Mouse (Mus musculus) CH12.LX (cell line): ENCODE measurements around the gene Ajm1. TPM values are rescaled to one million over a fixed set of nuclear protein-coding genes. Genes with fewer than 3 reads are reported as not detected.

Experiments used
- DNase-seq: peaks from one replicate; pipeline ENCODE4 v3.0.0-alpha.2; 2013; ENCODE audit errors: extremely low read depth
- H3K27ac ChIP-seq: 2 replicates; pipeline ENCODE4 v1.5.1; 2012; ENCODE audit warnings: low read depth, mild to moderate bottlenecking, control low read depth, moderate library complexity; ENCODE audit not compliant: insufficient read depth
- H3K27me3 ChIP-seq: replicated peaks from 2 replicates; pipeline ENCODE3; 2012; ENCODE audit warnings: inconsistent platforms
- H3K36me3 ChIP-seq, 2 experiments: replicated peaks in 1 of 2; 2 replicates each; pipeline versions ENCODE3 to v1.6.1; 2012; ENCODE audit warnings: inconsistent platforms in 1 of 2, low read length in 1 of 2, mild to moderate bottlenecking in 1 of 2, mixed read lengths in 1 of 2, moderate library complexity in 1 of 2; ENCODE audit not compliant: control insufficient read depth in 1 of 2, insufficient read depth in 1 of 2
- H3K4me1 ChIP-seq, 2 experiments: 2 replicates each; pipeline ENCODE4 v1.6.1; 2012; ENCODE audit warnings: inconsistent platforms in 1 of 2, moderate library complexity in 1 of 2; ENCODE audit not compliant: insufficient read depth in 2 of 2, control insufficient read depth in 1 of 2
- H3K4me2 ChIP-seq: 2 replicates; pipeline ENCODE4 v1.6.1; 2012; ENCODE audit warnings: low read depth, mild to moderate bottlenecking, control low read depth; ENCODE audit not compliant: poor library complexity, insufficient read depth, severe bottlenecking
- H3K4me3 ChIP-seq, 3 experiments: fragments of 150-350 bp in 1 of 3; sonication (generic) in 1 of 3; replicated peaks in 1 of 3; 2 replicates each; pipeline versions ENCODE3 to v1.5.1; 2011 to 2012; ENCODE audit warnings: low read depth in 2 of 3, low read length in 2 of 3, mild to moderate bottlenecking in 2 of 3, moderate library complexity in 2 of 3, control low read depth in 1 of 3, improper control_type of control experiment in 1 of 3, inconsistent platforms in 1 of 3, mixed read lengths in 1 of 3; ENCODE audit not compliant: poor library complexity in 1 of 3
- H3K79me2 ChIP-seq: replicated peaks from 2 replicates; pipeline ENCODE4 v1.6.1; 2012; ENCODE audit warnings: mild to moderate bottlenecking, moderate library complexity; ENCODE audit not compliant: control insufficient read depth, poor library complexity, insufficient read depth, severe bottlenecking; ENCODE audit errors: extremely low read depth
- H3K9ac ChIP-seq: 2 replicates; pipeline ENCODE4 v1.6.1; 2012; ENCODE audit warnings: low read depth, mild to moderate bottlenecking, control low read depth, moderate library complexity; ENCODE audit not compliant: insufficient read depth
- H3K9me3 ChIP-seq: replicated peaks from 2 replicates; pipeline ENCODE3; 2012; ENCODE audit warnings: low read length, inconsistent platforms, mixed read lengths
- CHD1 ChIP-seq: IDR thresholded peaks from 2 replicates; pipeline ENCODE4 v1.6.1; 2012; ENCODE audit warnings: low read depth, low read length, improper control_type of control experiment, inconsistent platforms
- E2F4 ChIP-seq: IDR thresholded peaks from 2 replicates; pipeline ENCODE4 v1.6.1; 2011; ENCODE audit warnings: low read depth, low read length, improper control_type of control experiment; ENCODE audit not compliant: insufficient replicate concordance
- ELF1 ChIP-seq: IDR thresholded peaks from 2 replicates; pipeline ENCODE4 v1.6.1; 2014; ENCODE audit warnings: low read depth, mild to moderate bottlenecking, inconsistent platforms, low read length, improper control_type of control experiment
- HCFC1 ChIP-seq: IDR thresholded peaks from 2 replicates; pipeline ENCODE4 v1.6.1; 2012; ENCODE audit warnings: low read depth, mild to moderate bottlenecking, inconsistent platforms, low read length, improper control_type of control experiment
- IRF4 ChIP-seq: IDR thresholded peaks from 2 replicates; pipeline ENCODE4 v1.6.1; 2014; ENCODE audit warnings: low read depth, mild to moderate bottlenecking, inconsistent platforms, low read length, improper control_type of control experiment
- JUN ChIP-seq: IDR thresholded peaks from 2 replicates; pipeline ENCODE4 v1.6.1; 2011; ENCODE audit warnings: low read depth, mild to moderate bottlenecking, low read length, improper control_type of control experiment, moderate library complexity; ENCODE audit not compliant: insufficient read depth
- MAFK ChIP-seq: IDR thresholded peaks from 2 replicates; pipeline ENCODE4 v1.6.1; 2011; ENCODE audit warnings: low read length, improper control_type of control experiment; ENCODE audit not compliant: insufficient replicate concordance
- MAX ChIP-seq: IDR thresholded peaks from 2 replicates; pipeline ENCODE4 v1.6.1; 2011; ENCODE audit warnings: low read length, improper control_type of control experiment
- MEF2A ChIP-seq: IDR thresholded peaks from 2 replicates; pipeline ENCODE4 v1.6.1; 2014; ENCODE audit warnings: low read depth, mild to moderate bottlenecking, inconsistent platforms, low read length, improper control_type of control experiment, borderline replicate concordance
- MXI1 ChIP-seq: IDR thresholded peaks from 2 replicates; pipeline ENCODE4 v1.6.1; 2011; ENCODE audit warnings: mild to moderate bottlenecking, low read depth, low read length, improper control_type of control experiment
- NELFE ChIP-seq: IDR thresholded peaks from 2 replicates; pipeline ENCODE4 v1.6.1; 2011; ENCODE audit warnings: low read depth, low read length, improper control_type of control experiment
- PAX5 ChIP-seq: IDR thresholded peaks from 2 replicates; pipeline ENCODE4 v1.6.1; 2012; ENCODE audit warnings: low read length, inconsistent platforms, mixed read lengths
- POLR2A ChIP-seq: IDR thresholded peaks from 2 replicates; pipeline ENCODE4 v1.6.1; 2011; ENCODE audit warnings: low read depth, mild to moderate bottlenecking, improper control_type of control experiment, low read length
- RCOR1 ChIP-seq: conservative IDR thresholded peaks from 2 replicates; pipeline ENCODE4 v1.6.1; 2012; ENCODE audit warnings: low read depth, mild to moderate bottlenecking, inconsistent platforms, low read length, improper control_type of control experiment
- SMC3 ChIP-seq: IDR thresholded peaks from 2 replicates; pipeline ENCODE4 v1.6.1; 2011; ENCODE audit warnings: low read depth, low read length, improper control_type of control experiment
- UBTF ChIP-seq: IDR thresholded peaks from 2 replicates; pipeline ENCODE4 v1.6.1; 2012; ENCODE audit warnings: low read depth, mild to moderate bottlenecking, inconsistent platforms, low read length, improper control_type of control experiment, moderate library complexity
- USF1 ChIP-seq: IDR thresholded peaks from 2 replicates; pipeline ENCODE4 v1.6.1; 2014; ENCODE audit warnings: low read depth, mild to moderate bottlenecking, inconsistent platforms, low read length, improper control_type of control experiment
- ZKSCAN1 ChIP-seq: IDR thresholded peaks from 2 replicates; pipeline ENCODE4 v1.6.1; 2012; ENCODE audit warnings: low read depth, inconsistent platforms, low read length, improper control_type of control experiment, borderline replicate concordance
- ZMIZ1 ChIP-seq: IDR thresholded peaks from 2 replicates; pipeline ENCODE4 v1.6.1; 2012; ENCODE audit warnings: low read depth, mild to moderate bottlenecking, inconsistent platforms, low read length, improper control_type of control experiment
- dilution Hi-C: fragments of 300-500 bp; cut with MboI; formaldehyde crosslinking; loops from 2 replicates; pipeline ENCODE4 v1.14.3; 2020; ENCODE audit warnings: low sequenced_read_pairs; ENCODE audit not compliant: extremely low pct_unique_long_range_greater_than_20kb, extremely low pct_ligation_motif_present
- in situ Hi-C: fragments of 300-500 bp; cut with MboI; formaldehyde crosslinking; loops from 3 replicates; pipeline ENCODE4 v1.14.3; 2019; ENCODE audit warnings: low sequenced_read_pairs, low pct_ligation_motif_present, low pct_unique_long_range_greater_than_20kb, mixed read lengths
- polyA plus RNA-seq: library from polyadenylated mRNA; unstranded; fragments of >175 nt; gene quantifications from 2 replicates; pipeline ENCODE4 v1.2.1, GENCODE M21; 2012; ENCODE audit warnings: low read depth; ENCODE audit not compliant: insufficient read length
- total RNA-seq, 2 experiments: library from RNA; depleted of rRNA; stranded (reverse); fragments of 300-350 nt in 1 of 2; fragments of >200 nt in 1 of 2; gene quantifications; 2 replicates each; pipeline ENCODE4 v1.2.3; 2012 to 2014

Ajm1 gene
- total and polyA plus RNA-seq, 3 experiments, result 0.31 to 1.4 (median 1.4) TPM

DNA sequence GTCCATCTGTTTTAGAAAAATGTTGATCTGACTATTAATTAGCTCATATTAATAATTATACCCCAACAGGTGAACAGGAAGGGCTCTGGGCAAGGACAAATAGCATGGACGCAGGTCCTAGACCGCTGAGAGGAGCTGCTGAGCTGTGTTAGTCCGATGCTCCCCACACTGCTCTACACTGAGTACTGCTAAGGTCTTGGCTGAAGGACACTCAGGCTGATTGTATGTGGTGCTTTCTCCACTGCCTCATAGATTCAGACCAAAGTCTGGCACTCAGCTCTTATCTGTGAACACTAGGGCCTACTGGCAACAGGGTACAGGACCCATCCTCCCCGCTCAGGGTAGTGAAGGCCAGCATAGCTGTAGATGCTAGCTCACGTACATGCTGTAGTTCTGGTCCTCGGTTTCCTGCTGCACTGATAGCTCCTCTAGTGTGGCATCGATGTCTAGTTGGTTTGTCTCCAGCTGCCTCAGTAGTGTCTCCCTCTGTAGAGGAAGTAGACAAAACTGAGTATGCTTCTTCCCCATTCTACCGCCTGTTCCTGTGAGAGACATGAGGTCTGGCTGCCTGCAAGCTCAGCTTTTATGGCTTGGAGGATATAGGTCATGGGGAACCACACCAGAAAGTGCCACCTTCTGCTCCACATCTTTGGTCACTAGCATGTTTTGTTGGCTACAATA, 6.8 kb upstream of the Ajm1 start:
- Histone ChIP-seq H3K4me3 (no peak overlapping the region), H3K79me2 (no peaks in the 10 kb centered on the region), H3K9ac (no peak overlapping the region), H3K4me1 (no peaks in the 10 kb centered on the region), H3K36me3 (peaks cover 78 to 98% of the 10 kb centered on the region in 2 experiments), H3K9me3 (no peaks in the 10 kb centered on the region), H3K27me3 (no peaks in the 10 kb centered on the region), H3K27ac (no peak overlapping the region), H3K4me2 (no peak overlapping the region)
- TF ChIP-seq CHD1 (no peak), USF1 (no peak), MXI1 (no peak)
- in situ Hi-C loops, result no loop called here
- dilution Hi-C loops, result no loop called here
- DNase-seq, result no peak

DNA sequence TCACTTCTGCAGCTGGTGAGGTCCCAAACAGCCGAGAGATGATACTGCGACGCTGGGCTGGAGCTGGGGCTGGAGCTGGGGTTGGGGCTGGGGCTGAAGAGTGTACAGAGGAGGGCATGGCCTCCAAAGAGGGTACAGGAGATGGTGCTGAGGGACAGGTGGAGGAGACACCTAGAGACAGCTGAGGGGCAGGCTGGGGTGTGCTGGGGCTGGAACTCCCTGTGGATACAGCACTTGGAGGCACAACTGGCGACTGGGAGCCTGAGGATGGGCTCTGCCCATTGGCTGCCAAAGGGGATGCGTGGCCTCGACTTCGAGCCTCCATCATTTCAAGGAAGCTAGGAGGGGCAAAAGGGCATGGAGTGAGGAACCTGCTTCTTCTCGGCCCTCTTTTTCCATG, 5.7 kb upstream of the Ajm1 start:
- no peak overlapping the region for H3K9ac ChIP-seq

DNA sequence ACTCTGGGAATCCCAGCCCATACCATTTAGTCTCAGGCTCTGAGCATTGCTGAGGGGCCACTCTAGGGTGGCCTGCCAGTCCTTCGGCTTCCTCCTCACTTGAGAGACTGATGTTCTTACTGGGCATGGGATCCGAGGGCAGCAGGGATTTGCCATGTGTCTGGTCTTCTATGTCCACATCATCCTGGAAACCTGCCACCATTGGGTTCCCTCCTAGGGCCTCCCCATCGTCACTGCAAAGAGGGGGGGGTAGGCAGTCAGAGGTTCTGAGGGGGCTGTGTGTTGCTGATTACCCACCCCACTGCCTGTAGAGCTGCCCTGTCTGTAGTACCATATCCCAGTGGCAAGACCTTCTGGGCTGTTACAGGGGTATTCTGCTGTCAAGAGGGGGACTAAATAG, 4.0 kb upstream of the Ajm1 start:
- no peak for DNase-seq
- no peak overlapping the region for H3K4me2 ChIP-seq
- no peaks in the 10 kb centered on the region for H3K9me3 ChIP-seq
- no peaks in the 10 kb centered on the region for H3K27me3 ChIP-seq
- peaks cover 3 to 19% of the 10 kb centered on the region in 2 experiments; a peak in 3 of 4 replicates for H3K4me1 ChIP-seq
- dilution Hi-C loops, result no loop called here
- H3K9ac ChIP-seq, result no peak overlapping the region
- peaks cover 61 to 84% of the 10 kb centered on the region in 2 experiments for H3K36me3 ChIP-seq
- no peaks in the 10 kb centered on the region for H3K79me2 ChIP-seq
- TF ChIP-seq MXI1, result no peak
- no peak for TF ChIP-seq ZKSCAN1
- no peak for TF ChIP-seq SMC3
- TF ChIP-seq ZMIZ1, result no peak
- no peak for TF ChIP-seq JUN
- no peak for TF ChIP-seq IRF4
- TF ChIP-seq MAX, result no peak
- TF ChIP-seq UBTF, result no peak
- no peak for TF ChIP-seq MAFK
- no peak for TF ChIP-seq PAX5
- no peak for TF ChIP-seq RCOR1
- no peak for TF ChIP-seq HCFC1
- TF ChIP-seq POLR2A, result no peak
- in situ Hi-C loops, result no loop called here
- no peak overlapping the region for H3K27ac ChIP-seq
- no peak overlapping the region for H3K4me3 ChIP-seq

More for the DNA sequence above, 5.7 kb upstream of the Ajm1 start:
- Histone ChIP-seq H3K9me3 (no peaks in the 10 kb centered on the region), H3K79me2 (no peaks in the 10 kb centered on the region), H3K27me3 (no peaks in the 10 kb centered on the region), H3K27ac (no peak overlapping the region), H3K4me3 (no peak overlapping the region), H3K36me3 (peaks cover 75 to 98% of the 10 kb centered on the region in 2 experiments), H3K4me2 (no peak overlapping the region), H3K4me1 (peaks cover 0 to 4% of the 10 kb centered on the region in 2 experiments; a peak in 1 of 4 replicates)
- no peak for TF ChIP-seq PAX5
- TF ChIP-seq HCFC1, result no peak
- no peak for TF ChIP-seq MEF2A
- TF ChIP-seq MAX, result no peak
- TF ChIP-seq E2F4, result no peak
- TF ChIP-seq NELFE, result no peak
- no peak for TF ChIP-seq ELF1
- no peak for TF ChIP-seq ZKSCAN1
- no peak for TF ChIP-seq ZMIZ1
- no peak for TF ChIP-seq JUN
- dilution Hi-C loops, result no loop called here
- in situ Hi-C loops, result no loop called here
- DNase-seq, result no peak
